Mouse (Mus musculus) lung, postnatal 36 days (tissue): ENCODE results near the gene Pecr.
"Not testable (repeated sequence)": the region's sequence is repeated elsewhere in the genome, so short reads cannot be mapped to it uniquely, and the experiment has no call there.

Experiments used
- DNase-seq: peaks from one replicate; pipeline ENCODE4 v3.0.0; 2022; ENCODE audit warnings: mixed read lengths

Pecr gene

GRCm38 (mm10) chr1:72286904-72287303 is 2.8 kb upstream of the Pecr start:
- DNase-seq, result no peak

DNA sequence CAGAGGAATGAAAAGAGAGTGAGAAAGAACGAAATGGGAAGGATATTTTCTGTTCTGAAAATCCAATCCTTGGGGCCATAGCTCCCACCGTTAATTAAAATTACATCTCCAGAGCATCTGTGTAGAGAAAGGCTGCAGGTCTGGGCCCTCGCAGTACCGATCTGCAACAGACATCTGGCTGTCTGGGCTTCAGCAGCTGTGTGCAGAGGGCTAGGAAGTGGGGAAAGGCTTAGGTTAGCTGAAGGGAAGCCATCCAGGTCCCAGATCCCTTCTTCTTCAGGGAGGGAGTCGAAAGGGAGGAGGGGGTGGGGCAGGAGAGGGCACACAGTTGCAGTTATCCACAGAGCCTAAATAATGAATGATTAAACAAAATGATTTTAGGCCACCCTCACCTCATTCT is 425 bp upstream of the Pecr start:
- no peak for DNase-seq

GRCm38 (mm10) chr1:72282604-72283003 is 1.5 kb downstream of the Pecr start:
- DNase-seq, result peak; percentile 13

DNA sequence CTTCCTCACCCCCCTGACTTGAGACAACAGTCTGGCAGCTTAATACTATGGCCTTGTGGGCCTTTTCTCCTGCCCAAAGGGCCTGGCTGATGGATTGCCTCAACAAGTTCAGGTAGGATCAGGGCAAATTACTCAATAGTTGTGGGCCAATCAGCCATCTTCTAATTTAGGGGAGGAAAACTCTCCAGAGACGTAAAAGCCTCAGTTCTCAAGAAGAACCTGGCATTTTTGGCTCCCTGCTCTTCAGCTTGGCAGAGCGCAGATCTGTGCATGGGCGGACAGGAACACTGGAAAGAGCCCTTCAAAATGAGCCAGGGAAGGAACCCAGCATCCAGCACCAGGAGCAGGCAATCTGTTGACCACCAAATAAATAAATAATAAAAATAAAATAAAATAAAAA is 6.0 kb downstream of the Pecr start:
- DNase-seq, result no peak

DNA sequence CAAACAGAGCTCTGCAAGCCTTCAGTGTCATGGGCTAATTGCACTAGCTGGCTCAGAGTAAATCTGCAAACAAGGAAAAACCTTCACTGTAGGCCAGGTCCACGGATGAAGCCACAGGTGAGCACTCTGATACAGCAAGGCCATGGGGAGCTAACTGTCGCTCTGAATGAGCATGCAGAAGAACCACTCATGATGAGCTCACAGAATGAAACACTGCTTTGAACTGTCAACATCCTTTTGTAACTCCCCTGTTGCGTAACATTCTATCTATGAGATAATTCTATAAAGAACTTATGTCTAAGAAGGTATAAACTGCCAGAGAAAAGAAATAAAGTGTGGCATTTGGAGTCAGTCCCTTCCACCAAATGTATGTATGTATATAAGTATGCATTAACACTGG is 21.0 kb downstream of the Pecr start:
- DNase-seq, result no peak

DNA sequence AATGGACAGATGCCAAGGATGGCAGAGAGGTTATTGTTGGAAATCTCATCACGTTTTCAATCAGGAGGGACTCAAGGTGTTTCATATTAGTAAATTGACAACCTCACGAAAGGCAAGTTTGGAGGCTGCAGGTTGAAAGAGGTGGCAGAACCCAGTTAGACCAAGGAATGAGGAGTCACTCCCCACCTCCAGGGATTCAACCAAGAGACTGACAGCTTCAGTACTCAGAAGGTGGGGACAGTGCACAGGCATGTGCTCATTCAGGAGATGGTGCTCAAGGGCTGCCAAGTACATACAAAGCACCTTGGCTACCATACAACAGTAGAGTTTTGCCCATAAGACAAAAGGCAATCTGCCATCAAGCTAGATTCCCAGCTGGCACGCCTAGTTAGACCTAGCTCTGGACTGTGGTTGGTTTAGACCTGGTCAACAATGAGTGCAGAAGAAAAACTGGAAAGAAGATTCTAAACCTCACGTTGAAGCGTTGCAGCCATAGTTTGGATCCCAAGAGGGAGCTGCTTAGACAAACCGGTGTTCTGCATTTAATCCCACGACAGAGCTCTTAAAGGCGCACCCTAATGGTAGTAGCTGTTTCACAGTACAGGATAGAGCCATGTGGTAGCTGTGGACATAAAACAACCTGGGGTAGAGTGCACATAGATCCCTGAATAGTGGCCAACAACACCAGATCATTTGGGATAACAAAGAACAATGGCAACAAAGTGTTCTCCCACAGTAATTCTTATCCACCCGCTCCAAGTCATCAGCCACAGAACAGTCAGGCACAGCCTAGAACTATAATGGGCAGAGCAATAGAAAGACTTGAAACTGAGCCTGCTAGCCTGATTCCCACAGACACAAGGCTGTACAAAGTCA is 27.5 kb downstream of the Pecr start:
- no peak for DNase-seq

DNA sequence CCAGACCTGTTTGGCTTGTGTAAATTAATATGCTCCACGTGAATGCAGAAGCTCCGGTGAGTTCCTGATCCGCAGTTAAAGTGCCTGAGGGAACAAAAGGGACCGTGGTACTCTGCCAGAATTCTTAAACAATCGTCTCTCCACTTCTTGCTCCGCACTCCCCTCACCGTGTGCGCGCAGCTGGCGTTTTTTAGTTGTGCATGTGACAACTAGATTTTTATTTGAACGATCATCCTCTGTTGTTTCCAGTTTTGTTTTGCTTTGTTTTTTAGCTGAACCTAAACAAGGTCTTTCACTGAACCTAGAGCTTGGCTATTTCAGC is 28.3 kb downstream of the Pecr start:
- DNase-seq, result no peak

GRCm38 (mm10) chr1:72255062-72255853 is 28.9 kb downstream of the Pecr start:
- peak; percentile 60 for DNase-seq

GRCm38 (mm10) chr1:72254545-72255061 is 29.5 kb downstream of the Pecr start:
- peak; percentile 93 for DNase-seq

- no peak for DNase-seq
These were observed 30.1 kb downstream of the Pecr start for GRCm38 (mm10) chr1:72253881-72254491.

- DNase-seq, result no peak
These were observed 32.3 kb downstream of the Pecr start for GRCm38 (mm10) chr1:72251806-72252205.

GRCm38 (mm10) chr1:72248226-72248737 is 35.8 kb downstream of the Pecr start:
- DNase-seq, result not testable (repeated sequence)

- no peak for DNase-seq
These were observed 39.6 kb downstream of the Pecr start for GRCm38 (mm10) chr1:72244317-72245036.

DNA sequence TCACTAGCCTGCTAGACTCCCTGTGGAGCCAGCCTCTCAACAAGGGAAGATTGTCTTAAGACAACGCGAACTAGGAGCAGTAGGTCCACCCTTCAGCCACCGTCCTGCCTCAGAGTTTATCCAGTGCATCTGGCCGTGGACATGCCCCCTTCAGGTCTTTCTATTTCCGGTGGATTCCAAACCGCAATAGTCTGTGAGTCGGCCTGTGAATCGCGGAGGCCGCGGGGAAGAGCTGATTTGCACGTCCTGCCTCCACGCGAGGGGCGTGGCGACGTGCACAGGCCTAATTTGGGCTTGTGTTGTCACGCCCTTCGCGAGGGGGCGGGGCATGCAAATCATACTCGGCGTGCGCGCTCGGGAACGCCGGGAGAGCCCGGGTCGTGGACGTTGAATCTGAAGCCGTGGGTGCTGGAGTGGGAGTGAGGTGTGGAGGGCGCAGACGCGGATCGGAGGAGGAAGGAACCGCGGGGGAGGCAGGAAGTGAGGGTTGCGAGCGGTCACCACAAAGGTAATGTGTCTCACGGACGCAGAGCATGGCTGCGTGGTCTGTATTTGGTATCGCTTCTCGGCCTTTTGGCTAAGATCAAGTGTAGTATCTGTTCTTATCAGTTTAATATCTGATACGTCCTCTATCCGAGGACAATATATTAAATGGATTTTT is 40.3 kb downstream of the Pecr start:
- DNase-seq, result peak; percentile 98

DNA sequence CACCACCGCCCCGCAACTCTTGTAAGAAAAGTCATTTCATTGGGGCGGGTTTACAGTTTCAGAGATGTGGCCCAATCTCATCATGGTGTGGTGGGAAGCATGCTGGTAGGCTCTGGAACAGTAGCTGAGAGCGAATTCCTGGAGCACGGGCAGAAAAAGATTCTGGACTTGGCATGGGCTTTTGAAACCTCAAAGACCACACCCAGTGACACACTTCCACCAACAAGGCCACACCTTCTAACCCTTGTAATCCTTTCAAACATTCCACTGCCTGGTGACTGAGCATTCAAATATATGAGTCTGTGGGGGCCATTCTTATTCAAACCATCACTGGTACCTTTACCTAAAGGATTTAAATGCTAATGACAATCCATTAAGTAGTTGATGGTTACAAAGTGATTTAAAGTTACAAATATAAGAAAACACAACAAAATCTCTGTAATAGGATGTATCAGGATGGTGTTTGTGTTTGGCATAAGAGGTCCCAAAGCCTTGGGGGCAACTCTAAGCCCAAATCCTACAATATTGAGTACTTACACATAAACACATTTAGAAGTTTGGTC is 41.5 kb downstream of the Pecr start:
- no peak for DNase-seq

- DNase-seq, result not testable (repeated sequence)
These were observed 45.0 kb downstream of the Pecr start for GRCm38 (mm10) chr1:72239113-72239512.

DNA sequence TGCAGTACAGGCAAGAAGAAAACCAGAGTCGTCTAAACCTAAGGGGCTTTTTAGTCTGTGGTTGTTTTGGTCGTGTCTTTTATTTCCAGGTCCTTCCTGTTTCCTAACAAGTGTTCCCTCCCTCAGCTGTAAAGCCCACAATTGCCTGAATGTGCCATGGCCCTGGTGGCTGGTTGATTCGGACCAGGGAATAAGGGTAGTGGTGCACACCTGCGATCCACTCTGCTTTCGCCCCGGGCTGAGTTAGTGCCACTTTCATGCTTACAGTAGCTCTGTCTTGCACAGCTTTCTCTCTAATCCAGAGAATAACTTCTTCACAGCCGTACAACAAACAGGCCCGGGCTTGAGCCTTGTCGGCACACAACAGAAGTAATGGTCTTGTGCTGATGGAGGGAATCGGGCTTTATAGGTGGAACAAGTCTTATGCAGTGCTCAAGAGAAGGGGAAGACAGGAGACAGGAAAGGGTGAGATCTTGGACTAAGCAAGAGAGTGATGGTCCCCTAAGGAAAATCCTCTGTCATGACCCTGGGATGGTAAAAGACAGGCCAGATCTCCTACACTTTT is 46.0 kb downstream of the Pecr start:
- no peak for DNase-seq

- peak; percentile 65 for DNase-seq
These were observed 46.9 kb downstream of the Pecr start for GRCm38 (mm10) chr1:72237007-72237775.

DNA sequence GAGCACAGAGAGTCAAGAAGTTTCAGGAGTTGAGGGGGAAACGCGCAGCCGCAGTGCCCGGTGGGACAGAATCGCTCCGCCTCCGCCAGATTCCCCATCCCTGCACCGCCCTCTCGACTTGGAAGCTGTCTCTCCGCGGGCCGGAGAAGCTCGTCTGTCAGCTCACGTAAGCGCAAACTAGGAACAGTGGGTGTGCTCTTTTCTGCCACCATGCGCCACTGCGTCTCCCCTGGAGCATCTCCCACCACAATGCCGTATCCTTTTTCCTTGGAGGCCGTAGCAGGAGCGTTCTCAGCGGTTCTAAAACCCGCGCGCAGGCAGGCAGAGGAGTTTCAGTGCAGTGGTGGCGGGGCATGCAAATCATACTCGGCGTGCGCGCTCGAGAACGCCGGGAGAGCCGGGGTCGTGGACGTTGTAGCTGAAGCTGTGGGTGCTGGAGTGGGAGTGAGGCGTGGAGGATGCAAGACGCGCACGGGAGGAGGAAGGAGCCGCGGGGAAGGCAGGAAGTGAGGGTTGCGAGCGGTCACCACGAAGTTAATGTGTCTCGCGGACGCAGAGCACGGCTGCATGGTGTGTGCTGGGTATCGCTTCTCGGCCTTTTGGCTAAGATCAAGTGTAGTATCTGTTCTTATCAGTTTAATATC is 47.6 kb downstream of the Pecr start:
- peak; percentile 80 for DNase-seq

GRCm38 (mm10) chr1:72232592-72232991 is 51.5 kb downstream of the Pecr start:
- DNase-seq, result not testable (repeated sequence)
